Mouse (Mus musculus) myocyte (in vitro differentiated cells): ENCODE measurements at regions not wholly inside any gene's neighbourhood (a gene's known extent, or its start where the extent isn't known, plus 50 kb on each side); places are given as distances from the start of the nearest gene placed in this dataset.
A peak's percentile ranks its signal among the peaks of the same experiment; 100 is the strongest.

Experiments used
- H3K27me3 ChIP-seq: one replicate; pipeline ENCODE4 v1.6.1; 2011; ENCODE audit not compliant: control insufficient read depth, insufficient read depth, insufficient read length
- H3K36me3 ChIP-seq: one replicate; pipeline ENCODE4 v1.6.1; 2011; ENCODE audit not compliant: control insufficient read depth, insufficient read depth
- H3K4me2 ChIP-seq: one replicate; pipeline ENCODE4 v1.6.1; 2011; ENCODE audit warnings: low read depth, control low read depth
- H3K4me3 ChIP-seq: one replicate; pipeline ENCODE4 v1.5.1; 2011; ENCODE audit warnings: mild to moderate bottlenecking, control low read depth, moderate library complexity
- H3K79me2 ChIP-seq: one replicate; pipeline ENCODE4 v1.6.1; 2011; ENCODE audit not compliant: control insufficient read depth, insufficient read depth
- H3ac ChIP-seq: one replicate; pipeline ENCODE4 v1.6.1; 2011; ENCODE audit not compliant: control insufficient read depth, insufficient read length
- CEBPB ChIP-seq: IDR thresholded peaks from 2 replicates; pipeline ENCODE4 v1.6.1; 2011; ENCODE audit warnings: mild to moderate bottlenecking, moderate library complexity; ENCODE audit not compliant: poor library complexity, insufficient read depth, severe bottlenecking
- E2F4 ChIP-seq: IDR thresholded peaks from one replicate; pipeline ENCODE4 v1.6.1; 2011; ENCODE audit warnings: mild to moderate bottlenecking, control low read depth, moderate library complexity; ENCODE audit not compliant: insufficient read depth
- MAX ChIP-seq: IDR thresholded peaks from one replicate; pipeline ENCODE4 v1.6.1; 2011; ENCODE audit warnings: low read depth, mild to moderate bottlenecking, control low read depth
- MYOD1 ChIP-seq, 3 experiments: IDR thresholded peaks; one replicate each; pipeline ENCODE4 v1.6.1; 2011; ENCODE audit warnings: control low read depth in 2 of 3, low read depth in 2 of 3, mild to moderate bottlenecking in 2 of 3, moderate library complexity in 1 of 3; ENCODE audit not compliant: insufficient read length in 2 of 3, control insufficient read depth in 1 of 3
- MYOG ChIP-seq, 3 experiments: IDR thresholded peaks; one replicate each; pipeline ENCODE4 v1.6.1; 2011; ENCODE audit warnings: control low read depth in 2 of 3, low read depth in 2 of 3, mild to moderate bottlenecking in 2 of 3; ENCODE audit not compliant: insufficient read length in 2 of 3, control insufficient read depth in 1 of 3, insufficient read depth in 1 of 3
- POLR2A ChIP-seq: IDR thresholded peaks from one replicate; pipeline ENCODE4 v1.6.1; 2011; ENCODE audit warnings: low read depth, mild to moderate bottlenecking, control low read depth, moderate library complexity; ENCODE audit not compliant: insufficient read length
- POLR2AphosphoS2 ChIP-seq: IDR thresholded peaks from one replicate; pipeline ENCODE4 v1.6.1; 2011; ENCODE audit warnings: low read depth, control low read depth; ENCODE audit not compliant: insufficient read length
- REST ChIP-seq: IDR thresholded peaks from one replicate; pipeline ENCODE4 v1.6.1; 2011; ENCODE audit warnings: mild to moderate bottlenecking, control low read depth, moderate library complexity; ENCODE audit not compliant: insufficient read depth, insufficient read length
- SRF ChIP-seq: IDR thresholded peaks from one replicate; pipeline ENCODE4 v1.6.1; 2011; ENCODE audit warnings: low read depth; ENCODE audit not compliant: control insufficient read depth, insufficient read length
- TCF12 ChIP-seq: IDR thresholded peaks from one replicate; pipeline ENCODE4 v1.6.1; 2011; ENCODE audit warnings: mild to moderate bottlenecking, control low read depth; ENCODE audit not compliant: poor library complexity, insufficient read depth, severe bottlenecking
- TCF3 ChIP-seq: IDR thresholded peaks from one replicate; pipeline ENCODE4 v1.6.1; 2011; ENCODE audit warnings: low read depth, control low read depth; ENCODE audit not compliant: insufficient read length
- USF1 ChIP-seq: IDR thresholded peaks from one replicate; pipeline ENCODE4 v1.6.1; 2011; ENCODE audit warnings: low read depth, mild to moderate bottlenecking, control low read depth, moderate library complexity

- H3K79me2 ChIP-seq, result no peaks in the 10 kb centered on the region
- H3K4me3 ChIP-seq, result no peak overlapping the region
- H3K4me2 ChIP-seq, result no peak overlapping the region
- peak; percentile 29 for TF ChIP-seq TCF3
- no peak for TF ChIP-seq REST
- peak; percentile 48 for TF ChIP-seq TCF12
- no peak for TF ChIP-seq POLR2A
- peak; percentile 52 to 83 (median 70) for TF ChIP-seq MYOD1 (IDR thresholded peaks at IDR 0.05; ENCODE audit: control insufficient read depth in 1 of 3, insufficient read length in 2 of 3, low read depth in 2 of 3)
- TF ChIP-seq USF1, result no peak
- no peak for TF ChIP-seq SRF
- TF ChIP-seq E2F4, result no peak
- no peak for TF ChIP-seq MAX
- H3K36me3 ChIP-seq, result no peaks in the 10 kb centered on the region
- H3K27me3 ChIP-seq, result no peaks in the 10 kb centered on the region
- no peak overlapping the region for H3ac ChIP-seq
Observed at GRCm38 (mm10) chr12:54280001-54280400, 76.3 kb upstream of the Egln3 start.

GRCm38 (mm10) chr12:54276978-54277537 is 73.4 kb upstream of the Egln3 start:
- TF ChIP-seq POLR2A, result no peak
- peak; percentile 52 for TF ChIP-seq TCF12
- TF ChIP-seq POLR2AphosphoS2, result no peak
- no peak for TF ChIP-seq SRF
- peak; percentile 69 for TF ChIP-seq TCF3
- TF ChIP-seq MYOG (IDR thresholded peaks at IDR 0.05; ENCODE audit: control insufficient read depth in 1 of 3, insufficient read depth in 1 of 3, insufficient read length in 2 of 3, low read depth in 2 of 3), result peak; percentile 59 to 95 (median 86)
- no peak for TF ChIP-seq USF1
- TF ChIP-seq CEBPB, result no peak
- TF ChIP-seq MAX, result no peak
- peak; percentile 44 to 93 (median 66) for TF ChIP-seq MYOD1 (IDR thresholded peaks at IDR 0.05; ENCODE audit: control insufficient read depth in 1 of 3, insufficient read length in 2 of 3, low read depth in 2 of 3)
- no peak for TF ChIP-seq REST
- TF ChIP-seq E2F4, result no peak
- H3K4me2 ChIP-seq, result no peak overlapping the region
- no peaks in the 10 kb centered on the region for H3K36me3 ChIP-seq
- no peaks in the 10 kb centered on the region for H3K27me3 ChIP-seq
- H3ac ChIP-seq, result no peak overlapping the region
- no peak overlapping the region for H3K4me3 ChIP-seq
- no peaks in the 10 kb centered on the region for H3K79me2 ChIP-seq

GRCm38 (mm10) chr12:54273506-54273905 is 69.8 kb upstream of the Egln3 start:
- Histone ChIP-seq H3K36me3 (no peaks in the 10 kb centered on the region), H3K27me3 (no peaks in the 10 kb centered on the region), H3K4me2 (no peak overlapping the region), H3ac (no peak overlapping the region), H3K79me2 (no peaks in the 10 kb centered on the region), H3K4me3 (no peak overlapping the region)
- TF ChIP-seq REST (no peak), MYOG (IDR thresholded peaks at IDR 0.05; ENCODE audit: control insufficient read depth in 1 of 3, insufficient read depth in 1 of 3, insufficient read length in 2 of 3, low read depth in 2 of 3) (no peak), MYOD1 (IDR thresholded peaks at IDR 0.05; ENCODE audit: control insufficient read depth in 1 of 3, insufficient read length in 2 of 3, low read depth in 2 of 3) (no peak)

GRCm38 (mm10) chr12:54272696-54273095 is 69.0 kb upstream of the Egln3 start:
- Histone ChIP-seq H3K4me3 (no peak overlapping the region), H3K36me3 (no peaks in the 10 kb centered on the region), H3ac (no peak overlapping the region), H3K79me2 (no peaks in the 10 kb centered on the region), H3K4me2 (no peak overlapping the region), H3K27me3 (no peaks in the 10 kb centered on the region)
- TF ChIP-seq MYOD1 (IDR thresholded peaks at IDR 0.05; ENCODE audit: control insufficient read depth in 1 of 3, insufficient read length in 2 of 3, low read depth in 2 of 3) (peak in 2 of 3 experiments; percentile 2 to 5), TCF3 (no peak)

GRCm38 (mm10) chr12:54272226-54272625 is 68.6 kb upstream of the Egln3 start:
- Histone ChIP-seq H3K79me2 (no peaks in the 10 kb centered on the region), H3K4me3 (no peak overlapping the region), H3K36me3 (no peaks in the 10 kb centered on the region), H3ac (no peak overlapping the region), H3K4me2 (no peak overlapping the region), H3K27me3 (no peaks in the 10 kb centered on the region)
- no peak for TF ChIP-seq POLR2AphosphoS2
- TF ChIP-seq MYOG (IDR thresholded peaks at IDR 0.05; ENCODE audit: control insufficient read depth in 1 of 3, insufficient read depth in 1 of 3, insufficient read length in 2 of 3, low read depth in 2 of 3), result no peak
- TF ChIP-seq TCF12, result no peak
- TF ChIP-seq SRF, result no peak
- TF ChIP-seq REST, result no peak
- no peak for TF ChIP-seq MYOD1 (IDR thresholded peaks at IDR 0.05; ENCODE audit: control insufficient read depth in 1 of 3, insufficient read length in 2 of 3, low read depth in 2 of 3)
- no peak for TF ChIP-seq CEBPB
- TF ChIP-seq MAX, result no peak
- no peak for TF ChIP-seq USF1
- TF ChIP-seq POLR2A, result no peak
